Mouse (Mus musculus): Measurements from ENCODE around the gene Tmem8. TPM values are rescaled to one million over a fixed set of nuclear protein-coding genes. Genes with fewer than 3 reads are reported as not detected.

Gene Tmem8
- polyA plus RNA-seq (2017; shearing (Covaris generic)) = 6.5 TPM

DNA sequence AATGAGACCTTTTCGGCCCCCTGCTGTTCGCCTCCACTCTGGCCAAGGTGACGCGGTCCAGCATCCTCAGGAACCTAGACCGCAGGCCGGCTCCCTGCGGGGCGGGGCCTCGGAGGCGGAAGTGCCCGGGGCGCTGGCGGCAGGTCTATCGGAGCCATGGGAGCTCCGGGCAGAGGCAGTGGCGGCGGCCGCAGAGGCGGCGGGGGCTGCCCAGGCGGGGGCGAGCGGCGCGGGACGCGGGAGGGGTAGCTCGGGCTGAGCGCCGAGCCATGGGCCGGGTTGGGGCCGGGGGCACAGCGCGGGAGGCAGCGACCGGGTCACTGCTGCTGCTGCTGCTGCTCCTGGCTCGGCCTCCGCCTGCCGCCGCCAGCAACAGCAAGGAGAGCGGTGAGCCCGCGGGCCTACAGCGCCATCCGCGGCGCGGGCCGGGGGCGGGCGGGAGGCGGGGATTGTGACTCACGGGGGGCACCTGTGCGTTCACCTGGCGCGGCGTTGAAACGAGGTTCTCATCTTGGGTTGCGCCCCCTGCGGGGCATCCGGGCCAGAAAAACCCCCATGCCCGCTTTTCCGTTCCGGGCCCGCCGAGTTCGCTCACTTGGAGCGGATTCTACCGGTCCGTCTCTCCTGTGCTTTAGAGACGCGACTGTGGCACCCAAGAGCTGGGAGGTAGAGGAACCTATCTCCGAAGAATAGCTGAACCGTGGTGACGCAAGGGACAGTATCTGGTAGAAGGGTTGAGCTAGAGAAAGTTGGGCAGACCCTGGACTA, at the start of gene Tmem8:
Gene Tmem8, plus strand, starts transcription at position 119 of the 768 bp plus-strand sequence.

DNA sequence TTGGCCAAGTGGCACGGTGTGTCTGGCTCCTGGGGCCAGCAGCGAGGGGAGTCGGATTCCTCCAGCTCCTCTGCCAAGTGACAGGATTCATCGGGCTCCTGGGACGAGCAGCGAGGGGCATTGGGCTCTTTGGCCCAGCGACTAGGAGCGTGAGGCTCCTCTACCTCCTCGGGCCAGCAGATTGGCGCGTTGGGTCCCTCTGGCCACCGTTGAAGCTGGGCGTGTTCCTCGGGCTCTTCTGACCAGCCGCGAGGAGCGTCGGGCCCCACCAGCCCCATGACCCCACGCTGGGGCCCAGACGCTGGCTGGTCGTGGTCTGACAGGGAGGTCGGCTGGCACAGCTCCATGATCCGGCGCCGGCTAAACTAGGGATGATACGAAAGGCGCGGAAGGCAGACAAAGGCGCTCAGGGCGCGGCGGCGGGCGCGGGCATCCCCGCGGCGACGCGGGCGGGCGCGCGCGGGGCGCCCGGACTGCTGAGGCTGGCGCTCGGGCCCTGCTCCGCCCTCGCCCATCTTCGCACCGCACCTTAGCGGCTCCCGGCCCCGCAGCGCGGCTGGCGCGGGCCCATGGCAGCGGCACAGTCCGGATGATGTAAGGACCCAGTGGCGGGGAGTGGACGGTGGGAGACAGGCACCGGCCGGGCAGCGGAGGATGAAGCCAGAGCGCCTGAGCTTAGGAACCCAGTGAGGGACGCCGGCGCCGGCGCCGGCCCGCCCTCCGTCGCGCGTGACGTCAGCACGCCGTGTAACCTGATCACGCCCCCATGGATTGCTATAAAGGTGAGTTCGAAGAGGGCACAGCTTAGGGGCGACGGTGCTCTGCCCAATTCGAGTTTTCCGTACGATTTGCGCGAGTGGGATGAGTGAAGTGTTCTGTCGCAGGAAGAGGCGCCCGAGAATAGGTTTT, 44.0 kb upstream of the Tmem8 start, which contains the start of gene Rab11fip3:
Gene Rab11fip3, minus strand, starts transcription at position 725 of the 909 bp plus-strand sequence.

DNA sequence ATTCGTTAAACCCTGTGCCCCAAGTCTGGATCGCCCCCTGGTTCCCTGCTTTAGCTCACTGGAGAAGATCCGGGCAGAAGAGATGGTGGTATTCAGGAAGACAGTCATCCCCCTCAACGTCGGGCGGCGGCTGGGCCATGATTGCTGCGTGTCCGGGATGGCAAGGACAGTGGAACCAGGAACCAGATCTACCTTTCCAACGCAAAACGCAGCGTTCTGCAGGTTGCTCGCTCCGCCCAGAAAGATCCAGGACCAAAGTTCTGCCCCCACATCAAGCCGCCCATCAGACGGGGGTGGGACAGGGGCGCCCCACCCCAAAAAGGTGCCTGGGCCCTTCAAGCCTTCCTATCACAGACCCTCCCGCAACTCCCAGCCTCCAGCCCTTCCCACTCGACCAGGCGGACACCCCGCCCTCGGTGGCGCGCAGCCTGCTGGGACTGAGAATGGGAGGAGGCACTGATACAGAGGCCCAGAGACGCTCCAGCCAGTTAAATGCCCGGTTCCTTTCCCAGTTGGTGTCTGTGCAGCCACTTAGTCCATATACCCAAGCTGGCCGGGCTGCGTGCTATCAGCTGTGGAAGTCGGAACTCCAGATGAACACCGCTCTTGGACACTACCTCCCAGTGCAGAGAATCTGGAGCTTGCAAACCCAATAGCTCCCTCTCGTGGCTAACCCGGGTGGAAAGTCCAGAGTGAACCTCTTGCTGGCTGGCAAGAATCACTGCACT, 23.0 kb upstream of the Tmem8 start, which contains the start of gene Decr2:
Gene Decr2, minus strand, starts transcription at position 433 of the 728 bp plus-strand sequence.

DNA sequence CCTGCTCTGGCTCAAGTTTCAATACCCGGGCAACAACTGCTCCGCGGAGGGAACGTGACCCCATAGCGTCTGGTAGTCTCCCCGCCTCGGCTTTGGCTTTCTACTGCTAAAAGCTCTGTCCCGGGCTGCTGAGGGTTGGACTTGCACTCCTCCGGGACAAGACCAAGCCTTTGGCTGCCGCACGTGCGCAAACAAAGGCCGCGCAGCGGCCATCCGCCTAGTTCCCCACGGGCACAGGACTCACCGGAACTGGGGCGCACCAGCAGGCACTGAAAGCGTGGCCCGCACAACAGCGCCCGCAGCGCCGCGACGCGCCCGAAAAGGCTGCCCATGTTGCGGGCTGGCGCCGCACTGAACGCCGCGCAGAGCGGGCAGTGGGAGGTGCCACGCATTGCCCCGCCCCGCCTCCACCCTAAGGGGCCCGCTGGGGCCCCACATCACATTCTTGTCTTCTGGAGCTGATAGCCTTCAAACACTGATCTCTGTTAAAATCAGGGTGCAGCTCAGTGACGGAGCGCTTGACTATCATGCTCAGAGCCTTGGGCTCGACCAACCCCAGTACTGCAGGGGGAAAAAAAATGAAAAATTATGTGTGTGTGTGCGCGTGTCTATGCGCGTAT, 17.9 kb upstream of the Tmem8 start, which contains the start of gene Nme4:
Gene Nme4, minus strand, starts transcription at position 482 of the 620 bp plus-strand sequence.

DNA sequence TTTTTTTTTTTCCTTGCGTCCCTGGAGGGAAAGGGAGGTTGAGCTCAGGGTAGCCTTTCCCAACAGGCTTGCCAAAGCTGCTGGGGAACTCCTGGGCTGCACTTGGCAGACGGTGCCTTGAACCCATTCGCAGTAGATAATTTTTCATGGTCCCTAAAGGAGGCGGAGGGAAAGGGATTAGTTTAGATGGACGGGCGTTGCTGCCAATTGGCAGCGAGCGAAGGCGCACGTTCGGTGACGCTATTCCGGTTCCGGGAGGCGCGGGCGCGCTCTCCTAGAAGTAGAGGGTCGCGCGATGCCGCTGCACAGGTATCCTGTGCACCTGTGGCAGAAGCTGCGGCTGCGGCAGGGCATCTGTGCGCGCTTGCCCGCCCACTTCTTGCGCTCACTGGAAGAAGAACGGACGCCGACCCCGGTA, 10.2 kb downstream of the Tmem8 start, which contains the start of gene Mrpl28:
Gene Mrpl28, plus strand, starts transcription at position 234 of the 418 bp plus-strand sequence.

DNA sequence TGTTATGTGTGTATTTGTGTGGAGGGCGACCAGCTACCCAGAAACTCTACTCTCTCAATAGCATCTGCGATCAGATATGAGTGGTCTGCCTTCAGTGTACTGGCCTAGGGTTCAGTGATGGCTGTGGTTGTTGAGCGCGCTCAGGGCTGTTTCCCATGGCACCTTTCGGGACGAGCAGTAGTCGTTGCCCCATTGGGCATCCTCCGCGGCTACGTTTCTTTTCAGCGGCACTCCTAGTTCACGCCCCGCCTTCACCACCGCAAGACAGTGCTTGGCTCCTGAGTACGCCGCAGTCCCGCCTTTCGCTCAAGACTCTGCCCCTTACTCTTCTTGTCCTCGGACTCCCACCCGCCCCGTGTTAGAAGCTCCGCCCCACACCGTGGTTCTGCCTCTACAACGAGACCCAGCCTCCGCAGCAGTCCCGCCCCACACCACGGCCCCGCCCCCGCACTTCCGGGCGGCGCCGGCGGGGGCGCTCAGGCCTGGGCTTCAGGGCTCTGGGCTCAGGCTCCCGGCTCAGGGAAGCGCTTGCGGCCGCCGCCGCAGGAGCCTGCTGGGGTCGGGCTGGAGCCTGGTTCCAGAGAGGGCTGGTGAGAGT, 25.2 kb downstream of the Tmem8 start, which contains the start of gene Axin1:
Gene Axin1, plus strand, starts transcription at position 450 of the 598 bp plus-strand sequence.

Other genes starting within 250 kb of the Tmem8 start
- gene Mcrip2, start 244.5 kb upstream of the Tmem8 start, polyA plus RNA-seq (2017; shearing (Covaris generic)) = 6.3 TPM
- 103 TPM for gene Mettl26, start 238.2 kb upstream of the Tmem8 start, polyA plus RNA-seq (2017; shearing (Covaris generic))
- 1.0 TPM for gene Wfikkn1, start 232.4 kb upstream of the Tmem8 start, polyA plus RNA-seq (2017; shearing (Covaris generic))
- 9.1 TPM for gene Rab40c, start 193.6 kb upstream of the Tmem8 start, polyA plus RNA-seq (2017; shearing (Covaris generic))
- 76.3 TPM for gene Pigq, start 168.4 kb upstream of the Tmem8 start, polyA plus RNA-seq (2017; shearing (Covaris generic))
- not detected for gene Nhlrc4, start 168.3 kb upstream of the Tmem8 start, polyA plus RNA-seq (2017; shearing (Covaris generic))
- gene A930017K11Rik, start 160.7 kb upstream of the Tmem8 start, polyA plus RNA-seq (2017; shearing (Covaris generic)) = not detected
- 27.9 TPM for gene Capn15, start 127.5 kb upstream of the Tmem8 start, polyA plus RNA-seq (2017; shearing (Covaris generic))
- 2.0 TPM for gene Rab11fip3, start 43.7 kb upstream of the Tmem8 start, polyA plus RNA-seq (2017; shearing (Covaris generic))
- 37.0 TPM for gene Decr2, start 23.0 kb upstream of the Tmem8 start, polyA plus RNA-seq (2017; shearing (Covaris generic))
- gene Nme4, start 17.7 kb upstream of the Tmem8 start, polyA plus RNA-seq (2017; shearing (Covaris generic)) = 1.2 TPM
- gene Mrpl28, start 10.2 kb downstream of the Tmem8 start, polyA plus RNA-seq (2017; shearing (Covaris generic)) = 88.5 TPM
- gene Axin1, start 25.4 kb downstream of the Tmem8 start, polyA plus RNA-seq (2017; shearing (Covaris generic)) = 6.9 TPM
- gene Pdia2, start 85.8 kb downstream of the Tmem8 start, polyA plus RNA-seq (2017; shearing (Covaris generic)) = 0.17 TPM
- gene Rgs11, start 89.7 kb downstream of the Tmem8 start, polyA plus RNA-seq (2017; shearing (Covaris generic)) = 12.0 TPM
- not detected for gene Arhgdig, start 94.5 kb downstream of the Tmem8 start, polyA plus RNA-seq (2017; shearing (Covaris generic))
- 33.4 TPM for gene Fam234a, start 130.9 kb downstream of the Tmem8 start, polyA plus RNA-seq (2017; shearing (Covaris generic))
- 115 TPM for gene Luc7l, start 139.6 kb downstream of the Tmem8 start, polyA plus RNA-seq (2017; shearing (Covaris generic))

All from inflammation-experienced regulatory T-cells, adult 16 weeks (primary cell).